Mouse (Mus musculus): ENCODE measurements around the gene Gm13212.
"Not testable (repeated sequence)": the region's sequence is repeated elsewhere in the genome, so short reads cannot be mapped to it uniquely, and the experiment has no call there.

The Gm13212 gene

DNA sequence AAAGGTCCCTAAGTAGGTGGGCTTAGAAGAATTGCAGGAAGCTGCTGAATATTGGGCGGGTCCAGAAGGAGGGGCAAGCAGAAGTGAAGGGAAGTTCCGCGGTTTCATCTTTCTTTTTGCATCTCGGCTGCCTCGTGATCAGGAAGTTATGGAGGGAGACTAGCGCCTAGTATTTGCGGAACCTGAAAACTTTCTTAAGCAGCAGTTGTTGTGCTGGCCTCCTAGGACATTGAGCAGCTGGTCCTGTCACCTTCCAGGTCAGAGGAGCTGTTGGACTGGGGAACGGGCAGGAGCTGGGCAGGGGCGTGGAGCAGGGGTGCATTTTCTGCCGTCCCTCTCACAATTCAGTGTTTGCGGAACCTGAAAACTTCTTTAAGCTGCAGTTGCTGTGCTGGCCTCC is at the start of gene Gm13212:
Gene Gm13212, plus strand, starts transcription at position 89 of the 400 bp plus-strand sequence.
- DNase-seq (ENCODE audit: extremely low spot score, low read depth, low spot score): peak; percentile 37

DNA sequence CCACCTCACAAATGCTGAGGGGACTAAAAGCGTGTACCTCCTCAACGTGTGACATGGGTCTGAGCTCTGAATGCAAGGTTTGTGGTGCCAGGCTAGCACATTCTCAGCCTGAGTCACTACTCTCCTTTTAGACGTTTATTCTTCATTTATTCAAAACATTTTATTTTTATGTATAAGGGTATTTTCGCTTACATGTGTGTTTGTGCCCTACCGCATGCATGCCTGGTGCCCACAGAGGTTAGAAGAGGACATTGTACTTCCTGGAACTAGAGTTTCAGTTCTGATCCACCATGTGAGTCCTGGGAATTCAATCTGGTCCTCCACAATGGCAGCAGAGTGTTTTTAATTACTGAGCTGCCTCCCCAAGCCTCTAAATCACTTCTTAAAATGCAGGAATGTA is 41.1 kb upstream of the Gm13212 start:
- DNase-seq (ENCODE audit: extremely low spot score, low read depth, low spot score): not testable (repeated sequence)

DNA sequence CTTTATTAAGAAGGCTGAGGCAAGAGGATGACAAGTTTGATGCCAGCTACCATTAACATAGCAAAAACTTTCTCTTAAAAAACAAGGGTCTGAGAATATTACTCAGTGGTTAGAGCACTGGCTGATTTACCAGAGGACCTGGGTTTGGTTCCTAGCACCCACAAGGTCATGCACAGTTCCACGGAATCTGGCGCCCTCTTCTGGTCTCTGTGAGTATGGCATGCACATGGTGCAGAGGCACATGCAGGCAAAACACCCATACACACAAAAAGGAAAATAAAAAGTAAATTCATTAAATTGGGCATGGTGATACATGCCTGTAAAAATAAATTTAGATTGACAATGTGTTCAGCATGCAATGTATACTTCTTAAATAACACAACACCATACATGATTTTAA is 39.9 kb upstream of the Gm13212 start:
- DNase-seq (ENCODE audit: extremely low spot score, low read depth, low spot score): not testable (repeated sequence)

DNA sequence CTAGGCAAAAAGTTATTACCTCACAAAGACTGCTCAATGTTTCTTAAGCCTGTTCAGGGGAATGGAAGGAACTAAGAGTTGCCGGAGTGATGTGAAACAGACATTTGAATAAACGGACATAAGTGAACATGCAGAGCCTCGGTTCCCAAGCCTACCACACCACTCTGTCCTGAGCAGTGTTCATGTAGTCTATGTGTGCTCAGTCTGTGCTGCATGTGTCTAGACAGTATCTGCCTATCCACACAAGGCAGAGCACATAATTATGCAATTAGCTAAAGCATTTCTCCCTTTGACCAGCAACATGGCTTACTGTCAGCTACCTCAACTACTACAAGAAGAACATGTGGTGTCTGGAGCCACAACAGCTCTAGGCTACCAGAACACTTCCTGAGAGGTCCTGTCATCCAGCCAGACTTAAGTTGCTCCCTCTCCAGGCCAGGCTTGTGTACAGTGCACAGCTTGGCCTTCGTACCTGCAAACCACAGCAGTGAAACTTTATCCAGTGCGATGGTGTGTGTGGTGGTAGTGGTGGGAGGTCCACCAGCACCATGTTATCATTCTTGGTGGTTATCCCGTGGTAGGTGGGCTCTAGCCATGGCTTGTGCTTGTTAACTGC is 39.1 kb upstream of the Gm13212 start:
- DNase-seq (ENCODE audit: extremely low spot score, low read depth, low spot score): not testable (repeated sequence)

DNA sequence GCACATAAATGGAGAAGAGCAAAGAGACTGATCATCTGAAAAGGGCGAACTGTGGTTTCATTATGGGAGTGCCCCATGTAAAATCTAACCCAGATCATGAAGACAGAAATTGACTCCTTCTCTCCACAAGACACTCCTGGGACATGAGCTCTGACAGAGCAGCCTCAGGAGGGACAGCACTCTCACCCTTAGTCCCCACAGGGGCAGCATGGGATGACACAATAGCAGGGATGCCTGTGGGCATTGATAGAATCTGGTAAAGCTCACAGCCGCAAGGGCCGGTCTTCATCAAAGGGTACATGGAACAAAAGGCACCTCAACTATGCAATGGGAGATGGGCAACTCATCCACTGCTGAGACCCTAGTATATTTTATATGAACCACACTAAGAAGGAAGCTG is 38.5 kb upstream of the Gm13212 start:
- DNase-seq (ENCODE audit: extremely low spot score, low read depth, low spot score): not testable (repeated sequence)

DNA sequence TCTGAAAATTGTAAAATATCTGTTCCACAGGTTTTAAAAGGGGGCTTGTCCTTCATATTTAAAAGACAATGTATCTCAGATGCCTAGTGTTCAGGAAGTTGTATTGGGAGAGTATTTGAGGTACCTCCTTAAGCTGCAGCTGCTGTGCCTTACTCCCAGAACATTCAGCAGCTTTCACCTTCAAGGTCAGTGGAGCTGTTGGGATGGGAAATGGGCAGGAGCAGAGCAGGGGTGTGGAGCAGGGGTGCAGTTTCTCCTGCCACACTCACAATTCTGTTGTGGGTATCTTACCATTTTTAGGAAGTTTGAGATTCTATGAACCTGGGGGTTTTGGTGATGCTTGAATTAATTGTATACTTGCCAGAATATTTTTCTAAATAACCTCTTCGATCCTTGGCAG is 28.3 kb upstream of the Gm13212 start:
- DNase-seq (ENCODE audit: extremely low spot score, low read depth, low spot score): no peak

DNA sequence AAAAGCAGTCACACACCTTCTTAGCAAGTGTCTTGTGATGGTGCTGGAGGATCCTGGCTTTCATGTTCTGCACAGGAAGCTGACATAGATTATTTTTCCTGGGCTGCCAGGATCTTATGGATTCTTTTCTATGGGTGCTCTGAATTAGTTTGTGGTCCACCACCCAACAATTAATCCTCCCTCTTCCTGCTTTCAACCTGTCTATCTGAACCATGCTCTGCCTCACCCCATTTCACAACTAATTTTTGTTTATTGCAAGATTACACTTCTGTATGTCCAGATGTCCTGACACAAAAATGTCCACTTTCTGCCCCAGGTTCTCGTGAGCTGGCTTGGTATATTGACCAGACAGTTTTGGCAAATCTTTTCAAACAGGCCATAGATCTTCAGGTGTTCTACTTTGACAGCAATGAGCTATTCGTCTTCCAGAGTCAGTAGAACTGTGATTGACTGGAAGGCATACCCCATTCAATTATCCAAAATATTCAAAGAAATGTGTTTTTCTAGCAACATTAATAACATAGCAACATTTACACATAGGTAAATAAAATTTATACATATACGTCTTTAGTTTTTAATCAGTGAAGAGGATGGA is 25.4 kb upstream of the Gm13212 start:
- DNase-seq (ENCODE audit: extremely low spot score, low read depth, low spot score): no peak

DNA sequence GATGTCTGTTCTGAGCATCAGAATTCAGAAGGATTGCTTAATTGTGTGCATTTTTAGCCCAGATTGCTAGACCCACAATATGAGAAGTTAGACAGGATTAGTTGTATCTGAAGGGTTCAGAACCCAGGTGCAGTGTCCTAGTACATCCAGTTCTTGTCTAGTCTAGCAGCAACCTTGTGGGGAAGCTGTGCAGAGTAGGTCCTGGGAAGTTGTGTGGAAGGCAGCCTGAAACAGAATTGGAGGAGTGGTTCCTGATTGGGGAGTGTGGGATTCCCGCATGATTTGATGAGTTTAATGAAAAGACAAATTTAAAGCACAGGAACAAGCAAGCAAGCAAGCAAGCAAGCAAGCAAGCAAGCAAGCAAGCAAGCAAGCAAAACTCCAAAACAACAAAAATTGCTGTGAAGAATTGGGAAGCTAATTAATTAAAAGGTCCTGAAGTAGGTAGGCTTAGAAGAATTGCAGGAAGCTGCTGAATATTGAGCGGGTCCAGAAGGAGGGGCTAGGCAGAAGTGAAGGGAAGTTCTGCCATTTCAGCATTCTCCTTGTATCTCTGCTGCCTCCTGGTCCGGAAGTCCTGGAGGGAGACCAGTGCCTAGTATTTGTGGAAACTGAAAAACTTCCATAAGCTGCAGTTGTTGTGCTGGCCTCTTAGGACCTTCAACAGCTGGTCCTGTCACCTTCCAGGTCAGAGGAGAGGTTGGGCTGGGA is 20.7 kb upstream of the Gm13212 start:
- no peak for DNase-seq (ENCODE audit: extremely low spot score, low read depth, low spot score)

DNA sequence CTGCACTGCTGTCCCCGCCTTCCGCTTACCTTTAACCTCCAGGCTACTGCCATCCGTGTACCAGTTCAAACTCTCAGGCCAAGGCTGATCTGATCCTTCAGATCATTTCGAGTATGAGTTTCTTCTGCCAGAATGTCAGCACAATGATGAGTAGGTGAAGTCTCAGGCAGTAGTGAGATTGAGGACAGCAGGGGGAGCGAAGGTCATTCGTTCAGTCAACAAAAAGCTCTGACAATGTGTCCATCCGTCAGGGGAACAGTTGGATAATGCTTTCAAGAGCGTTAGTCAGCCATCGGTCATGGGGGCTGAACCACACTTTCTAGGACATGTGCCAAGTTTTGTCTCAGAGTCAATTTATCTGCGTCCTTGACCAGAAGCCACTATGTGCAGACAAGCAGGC is 14.5 kb upstream of the Gm13212 start:
- DNase-seq (ENCODE audit: extremely low spot score, low read depth, low spot score): not testable (repeated sequence)

DNA sequence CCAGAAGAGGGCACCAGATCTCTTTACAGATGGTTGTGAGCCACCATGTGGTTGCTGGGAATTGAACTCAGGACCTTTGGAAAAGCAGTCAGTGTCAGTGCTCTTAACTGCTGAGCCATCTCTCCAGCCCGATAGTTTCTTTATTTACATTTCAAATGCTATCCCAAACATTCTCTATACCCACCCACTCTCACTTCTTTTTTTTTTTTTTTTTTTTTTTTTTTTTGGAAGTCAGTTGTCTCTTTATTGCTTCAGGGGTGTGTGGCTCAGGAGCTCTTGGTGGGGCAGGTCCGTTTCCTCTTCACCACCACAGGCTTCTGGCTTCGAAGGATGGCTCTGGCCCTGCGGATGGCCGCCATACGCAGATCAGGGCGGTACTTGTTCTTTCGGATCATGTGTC is 8.3 kb upstream of the Gm13212 start:
- DNase-seq (ENCODE audit: extremely low spot score, low read depth, low spot score): not testable (repeated sequence)

DNA sequence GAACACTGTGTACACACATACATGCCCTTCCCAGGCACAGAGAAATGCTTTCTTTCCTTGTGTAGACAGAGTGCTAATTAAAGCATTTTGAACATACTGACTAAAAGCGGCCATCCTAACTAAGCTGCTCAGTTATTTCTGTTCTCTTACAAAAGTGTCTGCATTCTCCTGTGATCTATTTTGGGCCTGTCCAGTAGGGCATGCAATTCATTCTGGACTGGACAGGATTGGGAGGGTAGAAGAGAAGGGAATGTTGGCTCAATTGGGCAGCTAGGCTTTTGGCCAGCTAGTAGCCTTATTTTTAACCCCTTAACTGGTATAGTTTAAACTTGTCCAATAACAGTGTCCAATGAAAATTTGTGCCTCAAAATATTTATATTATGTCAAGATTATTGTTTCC is 4.6 kb upstream of the Gm13212 start:
- DNase-seq (ENCODE audit: extremely low spot score, low read depth, low spot score): not testable (repeated sequence)

DNA sequence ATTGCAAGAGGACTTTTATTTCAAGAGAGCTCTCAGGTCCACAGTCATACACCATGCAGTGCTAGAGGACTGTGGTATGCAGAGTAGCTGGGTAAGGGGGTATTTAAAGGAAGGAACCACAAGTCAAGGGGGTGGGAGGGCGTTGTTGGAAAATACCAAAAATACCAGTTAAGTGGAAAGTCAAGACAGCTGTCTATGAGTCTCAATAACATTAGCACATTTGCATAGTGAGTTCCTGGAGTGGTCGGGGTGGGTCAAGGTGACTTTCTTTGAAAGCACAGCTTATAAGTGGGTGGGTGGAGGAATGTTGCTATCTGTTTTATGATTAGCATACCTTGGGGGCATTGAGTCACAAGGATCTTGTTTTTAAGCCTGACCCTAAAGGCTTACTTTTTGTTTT is 1.1 kb downstream of the Gm13212 start:
- DNase-seq (ENCODE audit: extremely low spot score, low read depth, low spot score): not testable (repeated sequence)

DNA sequence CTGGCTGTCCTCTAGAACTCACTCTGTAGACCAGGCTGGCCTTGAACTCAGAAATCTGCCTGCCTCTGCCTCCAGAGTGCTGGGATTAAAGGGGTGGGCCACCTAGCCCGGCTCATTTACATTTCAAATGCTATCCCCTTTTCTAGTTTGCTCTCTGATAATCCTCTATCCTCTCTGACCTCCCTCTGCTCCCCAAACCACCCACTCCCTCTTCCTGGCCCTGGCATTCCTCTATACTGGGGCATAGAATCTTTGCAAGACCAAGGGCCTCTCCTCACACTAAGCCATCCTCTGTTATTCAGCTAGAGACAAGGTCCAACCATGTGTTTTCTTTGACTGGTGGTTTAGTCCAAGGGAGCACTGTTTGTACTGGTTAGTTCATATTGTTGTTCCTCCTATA is 9.2 kb downstream of the Gm13212 start:
- not testable (repeated sequence) for DNase-seq (ENCODE audit: extremely low spot score, low read depth, low spot score)

DNA sequence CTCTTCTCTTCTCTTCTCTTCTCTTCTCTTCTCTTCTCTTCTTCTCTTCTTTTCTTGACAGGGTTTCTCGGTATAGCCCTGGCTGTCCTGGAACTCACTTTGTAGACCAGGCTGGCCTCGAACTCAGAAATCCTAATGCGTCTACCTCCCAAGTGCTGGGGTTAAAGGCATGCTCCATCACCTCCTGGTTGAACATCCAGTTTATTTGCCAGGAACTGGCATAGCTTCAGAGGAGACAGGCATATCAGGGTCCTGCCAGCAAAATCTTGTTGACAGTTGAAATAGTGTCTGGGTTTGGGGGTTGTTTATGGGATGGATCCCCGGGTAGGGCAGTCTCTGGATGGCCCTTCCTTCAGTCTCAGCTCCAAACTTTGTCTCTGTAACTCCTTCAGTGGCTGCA is 9.8 kb downstream of the Gm13212 start:
- not testable (repeated sequence) for DNase-seq (ENCODE audit: extremely low spot score, low read depth, low spot score)

DNA sequence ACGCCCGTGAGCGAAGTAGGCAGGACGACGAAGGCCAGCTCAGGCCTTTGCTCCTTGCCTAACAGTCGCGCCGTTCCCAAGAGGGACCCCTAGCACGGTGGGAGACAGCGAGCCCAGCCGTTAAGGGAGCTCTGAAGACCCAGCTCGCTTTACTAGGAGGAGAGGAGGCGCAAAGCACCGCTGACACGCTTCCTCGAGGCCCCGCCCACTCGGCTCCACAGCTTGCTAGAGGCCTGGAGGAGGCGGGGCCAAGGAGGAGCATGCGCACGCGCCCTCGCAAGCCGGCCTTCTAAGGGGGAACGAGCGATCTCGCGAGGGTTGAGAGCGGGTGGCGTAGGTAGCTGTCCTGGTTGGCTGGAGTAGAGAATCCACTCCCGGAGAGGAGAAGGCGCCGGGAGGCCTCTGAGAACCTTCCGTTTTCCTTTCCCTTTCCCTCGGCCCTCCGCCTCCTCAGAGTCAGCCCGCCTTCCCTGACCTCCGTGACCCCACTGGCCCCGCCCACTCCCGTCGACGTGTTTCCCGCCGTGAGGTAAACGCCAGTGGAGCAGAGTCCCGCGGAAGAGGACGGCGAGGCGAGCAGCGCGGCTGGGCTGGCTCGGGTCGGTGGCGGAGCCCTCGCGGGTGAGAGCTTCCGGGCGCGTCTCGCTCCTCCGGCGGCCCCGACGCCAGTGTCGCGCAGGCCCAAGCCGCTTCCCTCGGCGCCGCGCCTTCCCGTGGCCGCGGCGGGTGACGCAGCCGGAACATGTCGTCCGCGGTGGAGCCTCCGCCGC is 55.6 kb downstream of the Gm13212 start:
- DNase-seq (ENCODE audit: extremely low spot score, low read depth, low spot score): not testable (repeated sequence)

DNA sequence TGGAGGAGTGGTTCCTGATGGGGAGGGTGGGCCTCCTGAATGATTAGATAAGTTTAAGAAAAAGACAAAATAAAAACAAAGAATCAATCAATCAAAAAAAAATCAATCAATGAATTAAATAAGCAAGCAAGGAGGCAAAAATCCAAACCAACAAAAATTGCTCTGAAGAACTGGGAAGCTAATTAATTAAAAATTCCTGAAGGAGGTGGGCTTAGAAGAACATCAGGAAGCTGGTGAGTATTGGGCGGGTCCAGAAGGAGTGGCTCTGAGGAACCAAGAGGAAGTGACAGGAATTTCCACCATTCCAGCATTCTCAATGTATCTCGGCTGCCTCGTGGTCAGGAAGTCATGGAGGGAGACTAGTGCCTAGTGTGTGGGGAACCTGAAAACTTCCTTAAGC is 85.4 kb downstream of the Gm13212 start, which contains the start of gene Zfp980:
Gene Zfp980, plus strand, starts transcription at position 301 of the 400 bp plus-strand sequence.
- DNase-seq (ENCODE audit: extremely low spot score, low read depth, low spot score): not testable (repeated sequence)

DNA sequence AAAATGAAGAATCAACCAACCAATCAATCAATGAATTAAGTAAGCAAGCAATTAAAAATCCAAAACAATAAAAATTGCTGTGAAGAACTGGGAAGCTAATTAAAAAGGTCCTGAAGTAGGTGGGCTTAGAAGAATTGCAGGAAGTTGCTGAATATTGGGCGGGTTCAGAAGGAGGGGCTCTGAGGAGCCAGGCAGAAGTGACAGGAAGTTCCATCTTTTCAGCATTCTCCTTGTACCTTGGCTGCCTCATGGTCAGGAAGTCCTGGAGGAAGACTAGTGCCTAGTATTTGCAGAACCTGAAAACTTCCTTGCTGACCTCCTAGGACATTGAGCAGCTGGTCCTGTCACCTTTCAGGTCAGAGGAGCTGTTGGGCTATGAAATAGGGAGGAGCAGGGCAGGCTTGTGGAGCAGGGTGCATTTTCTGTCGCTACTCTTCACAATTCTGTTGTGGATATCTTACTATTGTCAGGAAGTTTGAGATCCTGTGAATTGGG is 89.4 kb downstream of the Gm13212 start:
- DNase-seq (ENCODE audit: extremely low spot score, low read depth, low spot score): not testable (repeated sequence)
